Mouse (Mus musculus): ENCODE data around the gene Lrrc20.

Gene Lrrc20

GRCm38 (mm10) chr10:61570181-61570580, 94.6 kb downstream of the Lrrc20 start:
- peak; percentile 29 for DNase-seq (ENCODE audit: low read depth, low spot score)

DNA sequence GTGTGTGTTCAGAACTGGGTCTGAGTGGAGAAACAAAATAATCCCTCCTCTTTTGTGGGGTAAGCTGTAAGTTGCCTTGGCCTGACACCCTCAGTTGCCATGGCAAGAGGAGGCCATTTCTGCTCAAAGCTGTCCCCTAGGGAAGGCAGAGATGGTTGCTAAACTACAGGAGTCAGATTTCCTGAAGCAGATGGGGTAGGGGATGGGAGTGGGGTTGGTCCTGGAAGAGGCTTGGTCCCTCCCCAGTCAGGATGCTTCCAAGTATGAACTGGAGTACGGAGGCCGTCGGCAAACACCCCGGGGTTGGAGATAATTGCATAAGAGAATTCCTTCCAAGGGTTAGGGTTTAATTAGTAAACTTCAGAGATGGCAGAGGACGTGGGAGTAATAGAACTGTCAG, 96.5 kb downstream of the Lrrc20 start:
- no peak for DNase-seq (ENCODE audit: low read depth, low spot score)

- peak; percentile 68 for DNase-seq (ENCODE audit: low read depth, low spot score)
Measured at GRCm38 (mm10) chr10:61576120-61576767, 100.6 kb downstream of the Lrrc20 start.

GRCm38 (mm10) chr10:61587241-61587849, 111.7 kb downstream of the Lrrc20 start:
- peak; percentile 45 for DNase-seq (ENCODE audit: low read depth, low spot score)

- DNase-seq (ENCODE audit: low read depth, low spot score): no peak
Measured at GRCm38 (mm10) chr10:61597991-61598390, 122.4 kb downstream of the Lrrc20 start.

DNA sequence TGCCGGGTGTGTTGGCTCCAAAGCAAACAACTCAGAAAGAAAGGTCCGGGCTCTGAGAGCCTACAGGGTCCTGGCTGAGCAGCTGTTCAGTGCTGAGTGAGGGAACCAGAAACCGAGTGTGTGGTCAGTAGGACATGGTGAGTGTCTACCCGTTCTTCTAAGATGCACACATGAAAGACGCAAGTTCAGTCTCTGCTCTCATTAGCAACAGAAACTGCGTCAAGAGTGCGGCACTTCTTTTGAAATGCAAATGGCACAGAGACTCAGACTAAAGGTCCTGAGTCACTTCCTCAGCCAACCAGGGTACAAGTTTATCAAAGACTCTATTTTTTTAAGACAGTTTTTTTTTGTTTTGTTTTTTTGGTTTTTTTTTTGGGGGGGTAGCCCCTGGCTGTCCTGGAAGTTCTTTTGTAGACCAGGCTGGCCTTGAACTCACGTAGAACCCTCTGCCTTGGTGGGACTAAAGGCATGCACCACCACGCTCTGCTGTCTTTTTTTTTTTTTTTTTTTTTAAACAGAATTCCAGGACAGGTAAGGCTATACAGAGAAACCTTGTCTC, 124.0 kb downstream of the Lrrc20 start:
- peak; percentile 53 for DNase-seq (ENCODE audit: low read depth, low spot score)

DNA sequence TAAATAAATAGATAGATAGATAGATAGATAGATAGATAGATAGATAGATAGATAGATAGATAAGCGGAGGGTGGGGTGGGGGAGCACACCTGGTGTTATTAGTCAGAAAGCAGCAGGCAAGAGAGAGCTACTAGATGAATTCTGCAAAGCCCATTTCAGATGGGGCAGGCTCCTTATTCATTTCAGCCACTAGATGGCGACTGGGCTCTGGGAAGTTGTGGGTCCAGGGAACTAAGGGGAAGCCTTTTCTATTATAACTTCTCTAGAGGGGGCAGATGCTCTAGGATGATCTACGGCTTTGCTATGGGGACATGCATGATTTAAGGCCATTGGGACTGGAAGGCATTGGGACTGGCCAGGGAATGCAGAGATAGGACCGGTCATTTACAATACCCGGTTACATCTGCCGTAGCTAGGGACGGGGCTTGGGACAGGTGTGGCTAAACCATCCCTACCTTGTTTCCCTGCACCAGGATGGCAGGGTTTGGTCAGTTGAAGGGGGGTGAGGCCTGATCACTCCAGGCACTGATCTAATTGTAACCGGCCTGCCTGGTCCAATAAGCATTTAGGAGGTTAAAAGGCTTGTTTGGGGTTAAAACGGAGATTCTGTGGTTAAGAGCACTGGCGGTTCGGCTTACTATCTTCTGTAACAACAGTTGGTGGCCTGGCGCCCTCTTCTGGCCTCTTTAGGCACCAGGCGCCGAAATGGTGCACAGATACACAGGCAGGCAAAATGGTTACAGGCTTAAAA, 126.9 kb downstream of the Lrrc20 start:
- peak; percentile 90 for DNase-seq (ENCODE audit: low read depth, low spot score)

GRCm38 (mm10) chr10:61604376-61605065, 128.9 kb downstream of the Lrrc20 start:
- no peak for DNase-seq (ENCODE audit: low read depth, low spot score)

DNA sequence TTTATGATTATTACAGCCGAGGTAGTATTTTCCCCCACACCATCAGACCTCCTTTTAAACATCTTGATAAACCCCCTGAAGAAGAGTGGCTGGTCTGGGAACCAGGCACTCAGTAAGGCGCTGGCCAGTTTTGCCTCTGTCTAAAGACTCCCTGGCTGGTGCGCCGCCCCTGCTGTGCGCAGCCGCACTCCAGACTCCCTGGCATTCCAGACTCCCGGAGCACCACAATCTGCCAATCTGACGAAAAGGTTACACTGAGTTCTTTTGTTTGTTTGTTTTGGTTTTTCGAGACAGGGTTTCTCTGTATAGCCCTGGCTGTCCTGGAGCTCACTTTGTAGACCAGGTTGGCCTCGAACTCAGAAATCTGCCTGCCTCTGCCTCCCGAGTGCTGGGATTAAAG, 129.8 kb downstream of the Lrrc20 start:
- DNase-seq (ENCODE audit: low read depth, low spot score): peak; percentile 57

DNA sequence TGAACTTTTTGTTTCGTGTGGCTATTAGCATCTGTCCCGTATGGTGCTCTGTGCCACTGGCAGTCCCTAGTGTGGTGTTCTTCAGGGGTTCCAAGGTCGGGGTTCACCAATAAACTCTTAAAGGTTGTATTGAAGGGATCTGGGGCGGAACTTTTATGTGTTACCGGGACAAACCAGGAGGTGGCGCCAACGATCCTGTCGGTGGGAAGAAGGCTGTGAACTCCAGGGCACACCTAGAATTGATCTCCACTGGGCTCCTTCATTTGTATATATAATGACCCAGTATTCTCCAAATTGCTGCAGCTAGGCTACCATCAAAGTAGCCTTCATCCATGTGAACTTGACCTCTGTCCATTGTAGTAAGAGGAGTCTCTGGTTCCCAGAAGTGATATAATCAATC, 130.2 kb downstream of the Lrrc20 start:
- peak; percentile 84 for DNase-seq (ENCODE audit: low read depth, low spot score)

DNA sequence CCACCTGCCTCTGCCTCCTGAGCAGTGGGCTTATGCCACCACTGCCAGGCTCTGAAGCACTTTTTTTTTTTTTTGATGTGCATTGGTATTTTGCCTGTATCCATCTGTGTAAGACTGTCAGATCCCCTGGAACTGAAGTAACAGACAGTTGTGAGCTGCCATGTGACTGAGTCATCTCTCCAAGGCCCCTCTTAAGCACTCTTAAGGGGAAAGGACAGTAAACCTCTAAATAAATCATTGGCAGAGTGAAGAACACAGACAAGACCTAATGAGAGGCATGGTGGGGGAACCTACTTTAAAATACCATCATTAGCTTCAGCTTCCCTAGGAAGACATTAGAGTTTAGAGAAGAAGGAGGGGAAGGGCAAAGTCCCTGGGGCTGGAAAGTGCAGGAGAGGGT, 132.6 kb downstream of the Lrrc20 start:
- no peak for DNase-seq (ENCODE audit: low read depth, low spot score)

- DNase-seq (ENCODE audit: low read depth, low spot score): peak; percentile 37
Measured at GRCm38 (mm10) chr10:61610650-61611235, 135.1 kb downstream of the Lrrc20 start.

DNA sequence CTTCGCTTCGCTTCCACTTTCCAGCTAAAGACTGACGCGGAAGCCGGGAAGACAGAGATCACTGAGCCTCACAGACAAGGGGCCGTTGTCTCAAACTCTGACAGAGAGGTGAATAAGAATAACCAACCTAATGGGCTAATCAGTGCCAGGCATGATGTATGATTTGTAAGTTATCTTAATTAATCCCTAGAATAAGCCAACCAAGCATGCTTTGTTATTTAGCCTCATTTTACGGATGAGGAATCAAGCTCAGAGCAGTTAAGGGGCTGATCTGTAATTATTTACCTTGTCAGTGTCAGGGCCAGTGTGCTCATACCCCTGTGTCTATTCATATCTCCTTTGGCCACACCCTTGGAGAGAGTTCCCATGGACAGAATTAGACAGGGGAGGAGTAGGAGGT, 138.7 kb downstream of the Lrrc20 start:
- no peak for DNase-seq (ENCODE audit: low read depth, low spot score)

DNA sequence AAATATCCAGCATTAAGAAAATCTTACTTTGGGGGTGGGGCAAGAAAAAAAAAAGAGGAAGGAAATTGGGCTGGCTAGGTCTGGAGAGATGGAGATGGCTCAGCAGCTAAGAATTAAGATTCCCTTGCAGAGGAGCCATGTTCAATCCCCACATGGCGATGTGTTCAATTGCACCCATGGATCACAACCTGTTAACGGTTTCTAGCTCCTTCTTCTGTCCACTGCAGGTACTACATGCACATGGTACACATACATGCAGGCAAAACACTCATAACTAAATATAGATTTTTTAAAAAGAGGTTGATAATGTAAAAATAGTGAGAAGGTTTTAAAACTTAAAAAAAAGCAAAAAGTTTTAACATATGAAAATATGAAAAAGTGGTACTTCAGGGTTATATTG, 142.9 kb downstream of the Lrrc20 start:
- peak; percentile 80 for DNase-seq (ENCODE audit: low read depth, low spot score)

DNA sequence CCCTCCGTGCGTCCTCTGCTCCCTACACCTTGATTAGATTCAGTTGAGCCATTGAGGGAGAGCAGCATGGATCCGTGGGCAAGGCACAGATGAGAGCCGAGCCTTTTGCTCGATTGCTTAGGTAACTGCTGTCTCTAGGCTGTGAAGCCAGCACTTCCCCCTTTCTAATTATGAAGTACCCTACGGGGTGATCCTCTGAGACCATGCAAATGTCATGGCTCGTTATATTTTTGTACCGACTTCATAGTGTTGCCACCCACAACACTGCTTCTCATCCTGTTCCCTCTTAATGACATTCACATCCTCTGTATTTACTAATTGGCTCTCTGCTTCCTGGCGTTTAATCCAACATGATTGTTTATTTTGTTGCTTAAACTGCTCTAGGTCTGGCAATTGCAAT, 146.1 kb downstream of the Lrrc20 start:
- DNase-seq (ENCODE audit: low read depth, low spot score): no peak

DNA sequence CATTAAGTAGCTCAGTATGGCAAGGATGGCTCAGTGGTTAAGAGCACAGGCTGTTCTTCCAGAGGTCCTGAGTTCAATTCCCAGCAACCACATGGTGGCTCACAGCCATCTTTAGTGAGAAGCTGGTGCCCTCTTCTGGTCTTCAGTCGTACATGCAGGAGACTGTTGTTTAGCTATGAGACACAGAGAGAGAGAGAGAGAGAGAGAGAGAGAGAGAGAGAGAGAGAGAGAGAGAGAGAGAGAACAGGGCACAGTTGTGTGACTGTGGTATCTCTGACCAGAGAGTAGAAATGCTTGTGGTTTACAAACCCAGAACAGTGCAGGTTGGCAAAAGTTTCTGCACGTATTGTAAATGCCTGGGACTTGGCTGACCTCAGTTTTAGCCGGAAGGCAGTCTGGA, 148.3 kb downstream of the Lrrc20 start:
- DNase-seq (ENCODE audit: low read depth, low spot score): peak; percentile 62

- DNase-seq (ENCODE audit: low read depth, low spot score): peak; percentile 57
Measured at GRCm38 (mm10) chr10:61624771-61625170, 149.2 kb downstream of the Lrrc20 start.

DNA sequence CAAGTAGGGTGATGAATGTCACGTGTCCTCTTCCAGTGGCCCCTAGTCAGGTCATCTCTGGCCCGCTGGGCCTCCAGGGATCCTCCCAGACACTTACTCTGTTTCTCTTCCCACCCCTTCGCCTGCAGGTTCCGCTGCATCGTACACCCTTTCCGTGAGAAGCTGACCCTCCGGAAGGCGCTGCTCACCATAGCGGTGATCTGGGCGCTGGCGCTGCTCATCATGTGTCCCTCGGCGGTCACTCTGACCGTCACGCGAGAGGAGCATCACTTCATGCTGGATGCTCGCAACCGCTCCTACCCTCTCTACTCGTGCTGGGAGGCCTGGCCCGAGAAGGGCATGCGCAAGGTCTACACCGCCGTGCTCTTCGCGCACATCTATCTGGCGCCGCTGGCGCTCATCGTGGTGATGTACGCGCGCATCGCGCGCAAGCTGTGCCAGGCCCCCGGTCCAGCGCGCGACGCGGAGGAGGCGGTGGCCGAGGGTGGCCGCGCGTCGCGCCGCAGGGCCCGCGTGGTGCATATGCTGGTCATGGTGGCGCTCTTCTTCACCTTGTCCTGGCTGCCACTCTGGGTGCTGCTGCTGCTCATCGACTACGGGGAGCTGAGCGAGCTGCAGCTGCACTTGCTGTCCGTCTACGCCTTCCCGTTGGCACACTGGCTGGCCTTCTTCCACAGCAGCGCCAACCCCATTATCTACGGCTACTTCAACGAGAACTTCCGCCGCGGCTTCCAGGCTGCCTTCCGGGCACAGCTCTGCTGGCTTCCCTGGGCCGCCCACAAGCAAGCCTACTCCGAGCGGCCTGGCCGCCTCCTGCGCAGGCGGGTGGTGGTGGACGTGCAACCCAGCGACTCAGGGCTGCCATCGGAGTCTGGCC, 150.0 kb downstream of the Lrrc20 start:
- peak; percentile 53 for DNase-seq (ENCODE audit: low read depth, low spot score)

- no peak for DNase-seq (ENCODE audit: low read depth, low spot score)
Measured at GRCm38 (mm10) chr10:61626551-61626950, 150.9 kb downstream of the Lrrc20 start.

DNA sequence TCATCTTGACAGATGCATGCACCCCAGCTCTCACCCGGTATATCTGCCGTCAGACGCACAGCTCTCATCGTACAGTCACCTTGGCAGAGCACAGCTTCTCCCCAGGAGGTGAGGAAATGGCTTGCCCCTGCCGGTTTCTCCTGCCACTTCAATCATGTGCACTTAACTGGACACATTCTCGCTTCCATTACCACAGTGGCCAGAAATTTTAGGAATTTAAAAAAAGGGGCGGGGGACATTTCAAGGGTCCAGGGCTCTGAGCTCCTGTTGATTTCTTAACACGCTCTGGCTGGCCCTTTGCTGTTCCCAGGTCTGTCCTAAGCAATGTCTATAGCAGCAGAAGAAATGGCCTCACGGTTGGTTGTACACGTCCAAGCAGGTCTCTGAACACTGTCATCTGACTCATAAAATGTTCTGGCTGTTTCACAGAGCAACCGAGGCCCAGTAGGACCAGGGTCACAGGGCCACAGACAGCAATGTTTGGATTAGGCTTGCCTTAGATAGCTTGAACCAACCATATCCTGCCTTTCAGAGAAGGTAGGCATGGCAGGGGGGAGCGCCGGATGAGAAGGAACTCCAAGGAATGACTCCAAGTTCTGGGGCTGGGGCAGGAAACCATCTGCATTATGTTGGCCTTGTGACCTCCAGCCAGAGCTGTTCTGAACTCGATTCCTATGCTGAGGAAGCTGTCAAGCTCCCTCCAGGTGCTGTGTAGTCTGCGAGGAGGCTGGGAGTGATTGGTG, 151.8 kb downstream of the Lrrc20 start:
- peak; percentile 56 for DNase-seq (ENCODE audit: low read depth, low spot score)
